ENCODE assay signal across 8 mouse cellular contexts in the genomic region with DNA sequence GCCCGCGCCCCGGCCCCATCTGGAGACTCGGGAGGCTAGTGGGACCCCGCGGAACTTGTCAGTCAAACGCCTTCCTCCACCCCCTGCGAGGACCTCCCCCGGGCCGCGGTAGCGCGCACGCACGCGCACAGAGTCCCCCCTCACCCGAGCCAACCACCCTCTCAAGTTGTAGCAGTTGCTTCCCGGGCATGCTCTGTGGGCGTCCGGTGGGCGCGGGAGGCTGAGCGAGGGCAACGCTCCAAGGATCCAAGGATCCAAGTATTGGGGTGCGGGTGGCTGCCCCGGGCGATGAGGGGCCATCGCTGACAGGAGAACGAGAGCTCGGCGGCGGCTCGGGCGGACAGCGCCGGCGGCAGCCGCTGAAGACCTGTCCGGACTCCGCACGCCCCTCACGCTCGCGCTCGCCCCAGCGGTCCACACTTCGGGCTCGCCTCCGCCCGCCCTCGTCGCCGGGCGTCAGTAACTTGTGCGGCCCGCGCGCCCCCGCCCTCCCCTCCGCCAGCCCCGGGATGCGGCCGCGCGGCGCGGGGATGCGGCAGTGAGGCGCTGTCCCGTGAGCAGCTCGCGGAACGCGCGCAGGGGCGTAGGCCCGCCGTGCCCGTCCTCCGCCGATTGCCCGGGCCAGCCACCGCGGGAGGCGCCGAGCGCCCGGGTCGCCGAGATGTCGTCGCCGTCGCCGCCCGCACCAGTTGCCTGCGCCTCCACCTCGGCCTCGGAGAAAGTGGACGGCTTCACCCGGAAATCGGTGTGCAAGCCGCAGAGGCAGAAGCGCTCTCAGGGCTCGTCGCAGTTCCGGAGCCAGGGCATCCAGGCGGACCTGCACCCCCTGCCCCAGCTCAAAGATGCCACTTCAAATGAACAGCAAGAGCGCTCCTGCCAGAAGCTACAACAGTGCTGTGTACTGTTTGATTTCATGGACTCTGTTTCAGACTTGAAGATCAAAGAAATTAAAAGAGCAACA. TPM values are rescaled to one million over a fixed set of nuclear protein-coding genes. Genes with fewer than 3 reads are reported as not detected.
A peak's percentile ranks its signal among the peaks of the same experiment; 100 is the strongest.
DNase-seq lines count a peak whose midpoint lies in the region; ATAC-seq and TF ChIP-seq lines count a peak whose summit lies in the region.
"Not testable (repeated sequence)": the region's sequence is repeated elsewhere in the genome, so short reads cannot be mapped to it uniquely, and the experiment has no call there.

No protein-coding gene starts in this region.

- not testable (repeated sequence) for H3K9me3 ChIP-seq in ES-Bruce4 (replicated peaks; ENCODE audit: control insufficient read depth, insufficient read depth, low read length, poor library complexity, severe bottlenecking); embryonic facial prominence, embryonic 10.5 days; hindbrain, embryonic 14.5 days (ENCODE audit: control insufficient read depth, low read length); liver, embryonic 13.5 days (replicated peaks); midbrain, embryonic 14.5 days (ENCODE audit: control insufficient read depth, low read length)

- TF ChIP-seq EP300 in ES-Bruce4 (IDR thresholded peaks at IDR 0.05; ENCODE audit: insufficient read depth, low read depth, low read length) = not testable (repeated sequence)

- under 1% methylated on average over 107 of the region's 109 CpGs for WGBS in embryonic facial prominence, embryonic 10.5 days
- under 1% methylated on average over 93 of the region's 109 CpGs for WGBS in hindbrain, embryonic 14.5 days
- 1% methylated on average over 82 of the region's 109 CpGs for WGBS in liver, embryonic 13.5 days (ENCODE audit: insufficient replicate concordance)
- WGBS in midbrain, embryonic 14.5 days = 1% methylated on average over 70 of the region's 109 CpGs

- not testable (repeated sequence) for TF ChIP-seq CTCF in ES-Bruce4 (IDR thresholded peaks at IDR 0.05; ENCODE audit: low read depth, low read length); layer of hippocampus, adult 2 months (conservative IDR thresholded peaks at IDR 0.05)

- H3K9ac ChIP-seq in ES-Bruce4 (ENCODE audit: low read depth, poor library complexity, severe bottlenecking) = peak overlapping the region; percentile 94
- H3K9ac ChIP-seq in hindbrain, embryonic 14.5 days = peak overlapping the region; percentile 58
- H3K9ac ChIP-seq in liver, embryonic 13.5 days = not testable (repeated sequence)
- H3K9ac ChIP-seq in midbrain, embryonic 14.5 days (replicated peaks; ENCODE audit: low read length) = peak overlapping the region; percentile 39; the same call in 1 of the 2 replicates

- TF ChIP-seq POLR2A in ES-Bruce4 (IDR thresholded peaks at IDR 0.05; ENCODE audit: insufficient read depth, low read length) = not testable (repeated sequence)

- H3K27me3 ChIP-seq in ES-Bruce4 (ENCODE audit: control insufficient read depth, insufficient read depth, low read length, poor library complexity, severe bottlenecking); embryonic facial prominence, embryonic 10.5 days (replicated peaks; ENCODE audit: low read depth, poor library complexity, severe bottlenecking); hindbrain, embryonic 14.5 days (ENCODE audit: control insufficient read depth, insufficient read depth, low read length); liver, embryonic 13.5 days; midbrain, embryonic 14.5 days (ENCODE audit: control insufficient read depth, insufficient read depth, low read length): not testable (repeated sequence)

- not testable (repeated sequence) for H3K36me3 ChIP-seq in ES-Bruce4 (ENCODE audit: control insufficient read depth, insufficient read depth, low read length, poor library complexity, severe bottlenecking); embryonic facial prominence, embryonic 10.5 days (replicated peaks); hindbrain, embryonic 14.5 days (replicated peaks; ENCODE audit: control insufficient read depth, insufficient read depth); liver, embryonic 13.5 days; midbrain, embryonic 14.5 days (ENCODE audit: control insufficient read depth, insufficient read depth, low read length)

- not testable (repeated sequence) for H3K4me1 ChIP-seq in ES-Bruce4 (ENCODE audit: control insufficient read depth, insufficient read depth, low read length); embryonic facial prominence, embryonic 10.5 days; hindbrain, embryonic 14.5 days (replicated peaks; ENCODE audit: control insufficient read depth, insufficient read depth, low read length); liver, embryonic 13.5 days (replicated peaks); midbrain, embryonic 14.5 days (ENCODE audit: control insufficient read depth, insufficient read depth, low read length)

- peak; percentile 70 for DNase-seq in embryonic facial prominence, embryonic 10.5 days (ENCODE audit: low spot score)
- DNase-seq in hindbrain, embryonic 14.5 days (ENCODE audit: low spot score) = peak; percentile 30
- peak in 1 of 2 experiments; percentile 31 for DNase-seq in layer of hippocampus, adult 2 months (ENCODE audit: low spot score in 2 of 2)
- DNase-seq in liver, embryonic 13.5 days = not testable (repeated sequence)
- DNase-seq in midbrain, embryonic 14.5 days = peak; percentile 62
- DNase-seq in right cerebral cortex, postnatal 14 days = peak; percentile 10

- ATAC-seq in granulocyte monocyte progenitor cell, adult 5-6 weeks (replicated peaks; ENCODE audit: poor library complexity, severe bottlenecking) = peak; percentile 62
- peak; percentile 91 for ATAC-seq in hindbrain, embryonic 14.5 days (ENCODE audit: low FRiP score)
- not testable (repeated sequence) for ATAC-seq in liver, embryonic 13.5 days (ENCODE audit: low read depth)
- ATAC-seq in midbrain, embryonic 14.5 days (ENCODE audit: low FRiP score, low TSS enrichment) = peak; percentile 63; the same call in 1 of the 2 replicates

- H3K4me3 ChIP-seq in ES-Bruce4 (ENCODE audit: low read depth, low read length) = peak overlapping the region; percentile 77
- H3K4me3 ChIP-seq in embryonic facial prominence, embryonic 10.5 days = peak overlapping the region; percentile 62
- peak overlapping the region; percentile 46 for H3K4me3 ChIP-seq in hindbrain, embryonic 14.5 days (replicated peaks; ENCODE audit: low read length)
- peak overlapping the region; percentile 40 for H3K4me3 ChIP-seq in layer of hippocampus, adult 2 months
- H3K4me3 ChIP-seq in liver, embryonic 13.5 days (replicated peaks) = peak overlapping the region; percentile 45
- H3K4me3 ChIP-seq in midbrain, embryonic 14.5 days (replicated peaks; ENCODE audit: low read depth, low read length) = peak overlapping the region; percentile 45

- not testable (repeated sequence) for H3K27ac ChIP-seq in ES-Bruce4 (ENCODE audit: insufficient read depth, low read length); hindbrain, embryonic 14.5 days; layer of hippocampus, adult 2 months; liver, embryonic 13.5 days; midbrain, embryonic 14.5 days (replicated peaks; ENCODE audit: low read depth, low read length)
- H3K27ac ChIP-seq in embryonic facial prominence, embryonic 10.5 days (replicated peaks) = peak overlapping the region; percentile 57

- peak overlapping the region; percentile 67 for H3K4me2 ChIP-seq in hindbrain, embryonic 14.5 days (replicated peaks)
- peak overlapping the region; percentile 63 for H3K4me2 ChIP-seq in liver, embryonic 13.5 days
- H3K4me2 ChIP-seq in midbrain, embryonic 14.5 days (ENCODE audit: low read length) = peak overlapping the region; percentile 61

RNA-seq across cellular contexts. Expression of a gene that starts 29.9 kb away (rescaled TPM):
- 28.6 and 32.7 TPM in 2 replicates for polyA plus RNA-seq in ES-Bruce4 (2011; ENCODE audit: insufficient read depth, insufficient read length, low read depth, missing spikeins)
- 7.5 and 9.3 TPM in 2 replicates for polyA plus RNA-seq in embryonic facial prominence, embryonic 10.5 days (2016; fragmentation: Nextera tagmentation; extraction: Ambion mirVana)
- 36.1 and 54.3 TPM in 2 replicates for total RNA-seq in granulocyte monocyte progenitor cell, adult 5-6 weeks (2014; fragmentation: Nextera tagmentation)
- total RNA-seq in granulocyte monocyte progenitor cell, adult 5-6 weeks (2017) = 35.1 and 50.5 TPM in 2 replicates
- 8.6 and 8.8 TPM in 2 replicates for polyA plus RNA-seq in hindbrain, embryonic 14.5 days (2014; fragmentation: Nextera tagmentation; extraction: Ambion mirVana)
- 1 to 10 TPM; 5.4 to 8.8 TPM for total RNA-seq in layer of hippocampus, adult 2 months (2021)
- 6.2 and 6.8 TPM in 2 replicates for polyA plus RNA-seq in liver, embryonic 13.5 days (2015; fragmentation: Nextera tagmentation; extraction: Ambion mirVana)
- polyA plus RNA-seq in midbrain, embryonic 14.5 days (2014; fragmentation: Nextera tagmentation; extraction: Ambion mirVana) = 6.3 TPM in 2 replicates
